Mouse (Mus musculus): Measurements from ENCODE around the gene 1700092M07Rik. TPM values are rescaled to one million over a fixed set of nuclear protein-coding genes. Genes with fewer than 3 reads are reported as not detected.
"Not testable (repeated sequence)": the region's sequence is repeated elsewhere in the genome, so short reads cannot be mapped to it uniquely, and the experiment has no call there.

1700092M07Rik gene
- polyA plus RNA-seq, 1 experiment from 2014 or later = 2.8 TPM

DNA sequence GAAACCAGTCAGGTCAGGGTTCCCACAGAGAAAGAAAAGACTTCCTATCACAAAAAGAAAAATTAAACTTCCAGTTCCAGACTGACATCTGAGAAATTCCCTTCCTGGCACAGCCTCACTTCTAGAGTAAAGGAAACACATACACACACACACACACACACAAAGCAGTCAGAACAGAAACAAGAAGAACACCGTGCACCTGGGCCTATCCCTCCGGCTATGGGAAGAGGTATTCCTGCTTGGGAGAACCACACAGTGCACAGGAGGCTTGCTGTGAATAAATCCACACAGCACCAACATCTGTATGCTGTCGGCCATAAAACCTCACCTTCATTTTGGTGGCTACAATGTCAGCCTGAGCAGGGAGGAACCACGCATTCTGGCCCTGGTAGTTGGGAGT lies 29.0 kb upstream of the 1700092M07Rik start:
- Histone ChIP-seq H3K27ac (0 out of 2 replicates have a peak overlapping the region, but pooled peaks have one; percentile 91), H3K27me3 (no peaks in the 10 kb centered on the region), H3K4me3 (replicated peaks) (peak overlapping the region; percentile 78), H3K9me3 (no peaks in the 10 kb centered on the region), H3K4me2 (peak overlapping the region; percentile 58), H3K36me3 (replicated peaks) (peaks cover 47% of the 10 kb centered on the region), H3K4me1 (peaks cover 27% of the 10 kb centered on the region), H3K9ac (peak overlapping the region; percentile 84)
- 87% methylated on average over 4 of the region's 4 CpGs for WGBS
- ATAC-seq (ENCODE audit: low FRiP score) = no peak

GRCm38 (mm10) chr19:8711949-8712869 lies 28.3 kb upstream of the 1700092M07Rik start:
- H3K4me3 ChIP-seq (replicated peaks) = peak overlapping the region; percentile 78
- peaks cover 27% of the 10 kb centered on the region for H3K4me1 ChIP-seq
- H3K9ac ChIP-seq = peak overlapping the region; percentile 84
- H3K36me3 ChIP-seq (replicated peaks) = peaks cover 41% of the 10 kb centered on the region
- ATAC-seq (ENCODE audit: low FRiP score) = no peak
- 68% methylated on average over 10 of the region's 10 CpGs for WGBS
- H3K27ac ChIP-seq = peak overlapping the region; percentile 91
- no peaks in the 10 kb centered on the region for H3K27me3 ChIP-seq
- no peaks in the 10 kb centered on the region for H3K9me3 ChIP-seq
- H3K4me2 ChIP-seq = peak overlapping the region; percentile 58

DNA sequence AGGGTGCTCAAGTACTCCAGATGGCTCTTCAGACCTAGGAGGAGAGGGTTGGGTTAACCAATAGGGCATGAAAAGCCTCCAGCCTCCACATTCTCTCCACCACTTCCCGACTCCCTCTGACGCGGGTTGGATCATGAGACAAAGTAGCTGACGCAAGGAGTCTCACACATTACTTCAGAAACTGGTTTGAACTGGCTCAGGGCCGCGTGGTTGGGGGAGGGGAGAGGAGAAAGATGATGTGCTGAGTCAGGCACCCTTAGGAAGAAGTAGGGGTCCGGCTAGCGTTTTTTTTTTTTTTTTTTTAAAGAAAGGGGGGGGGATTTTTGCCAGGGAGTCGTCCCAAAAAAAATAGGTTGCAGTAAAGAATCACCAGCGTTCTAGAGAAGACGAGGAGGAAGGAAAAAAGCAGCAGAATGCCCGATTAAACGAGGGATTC lies 27.6 kb upstream of the 1700092M07Rik start:
- Histone ChIP-seq H3K9me3 (no peaks in the 10 kb centered on the region), H3K4me1 (peaks cover 27% of the 10 kb centered on the region), H3K36me3 (replicated peaks) (peaks cover 34% of the 10 kb centered on the region), H3K4me3 (replicated peaks) (peak overlapping the region; percentile 78), H3K27ac (peak overlapping the region; percentile 91), H3K4me2 (peak overlapping the region; percentile 58), H3K27me3 (no peaks in the 10 kb centered on the region), H3K9ac (peak overlapping the region; percentile 84)
- ATAC-seq (ENCODE audit: low FRiP score) = peak; percentile 86
- under 1% methylated on average over 13 of the region's 13 CpGs for WGBS

DNA sequence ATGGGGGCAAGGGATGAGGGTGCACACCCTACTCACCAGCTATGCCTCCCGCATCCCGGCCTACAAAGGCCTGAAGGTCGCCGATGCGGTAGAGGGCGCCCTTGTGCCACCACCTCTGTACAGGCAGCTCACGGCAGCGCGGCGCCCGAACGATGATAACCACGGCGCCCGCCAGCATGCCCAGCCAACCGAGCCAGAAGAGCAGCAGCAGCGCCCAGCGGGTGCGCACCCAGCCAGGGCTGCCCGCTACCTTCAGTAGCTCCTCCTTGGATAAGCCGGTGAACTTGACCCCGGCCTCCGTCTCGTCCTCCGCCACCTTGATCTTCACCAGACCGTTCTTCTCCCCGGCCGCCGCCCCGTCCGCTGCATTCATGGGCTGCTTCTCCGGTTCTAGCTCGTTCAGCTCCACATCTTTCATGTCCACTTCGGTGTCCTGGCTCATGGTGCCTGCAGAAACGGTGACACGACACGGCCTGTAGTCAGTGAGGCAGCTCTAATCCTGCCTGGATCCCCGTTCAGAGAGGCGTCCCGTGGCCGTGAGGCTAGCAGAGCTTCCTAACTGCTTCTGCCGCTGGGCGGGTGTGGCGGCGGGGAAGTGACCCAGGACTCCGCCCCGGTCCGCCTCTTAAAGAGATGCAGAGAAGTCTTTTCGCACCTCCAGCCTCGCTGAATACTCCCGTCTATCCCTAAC lies 27.1 kb upstream of the 1700092M07Rik start:
- peak; percentile 94 for ATAC-seq (ENCODE audit: low FRiP score)
- H3K9ac ChIP-seq = peak overlapping the region; percentile 84
- H3K9me3 ChIP-seq = no peaks in the 10 kb centered on the region
- peak overlapping the region; percentile 78 for H3K4me3 ChIP-seq (replicated peaks)
- H3K4me2 ChIP-seq = peak overlapping the region; percentile 58
- H3K4me1 ChIP-seq = peaks cover 27% of the 10 kb centered on the region
- peaks cover 29% of the 10 kb centered on the region for H3K36me3 ChIP-seq (replicated peaks)
- H3K27ac ChIP-seq = peak overlapping the region; percentile 91
- WGBS = under 1% methylated on average over 51 of the region's 51 CpGs
- H3K27me3 ChIP-seq = no peaks in the 10 kb centered on the region

DNA sequence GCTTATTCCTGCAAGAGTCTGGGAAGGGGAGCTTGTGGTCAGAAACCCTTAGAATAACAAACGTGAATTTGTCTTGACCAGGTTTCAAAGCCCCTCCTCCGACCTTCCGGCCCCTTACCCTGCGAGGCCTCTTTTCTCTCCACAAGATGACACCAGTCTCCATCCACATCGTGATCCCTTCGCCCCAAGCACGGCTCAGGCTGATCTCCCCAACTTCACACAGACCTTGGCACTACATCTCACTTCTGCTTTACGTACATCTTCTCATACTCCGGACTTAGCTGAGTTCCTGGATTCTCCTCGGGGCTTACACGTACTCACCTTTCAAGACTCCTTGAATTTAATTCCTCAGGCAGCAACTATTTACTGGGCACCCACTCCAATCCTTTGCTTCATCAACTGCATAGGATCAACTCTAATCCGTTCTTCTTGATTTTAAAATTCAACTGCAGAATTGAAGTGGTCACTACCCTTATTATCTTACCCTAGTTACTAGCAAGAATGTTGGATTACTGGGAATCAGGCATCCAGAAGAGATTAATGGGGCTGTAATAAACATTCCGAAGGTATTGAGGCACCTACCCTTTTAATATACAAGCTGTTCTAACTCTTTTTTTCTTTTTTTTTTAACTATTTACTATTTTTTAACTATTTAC lies 26.4 kb upstream of the 1700092M07Rik start:
- H3K4me1 ChIP-seq = peaks cover 27% of the 10 kb centered on the region
- H3K4me2 ChIP-seq = peak overlapping the region; percentile 58
- no peaks in the 10 kb centered on the region for H3K9me3 ChIP-seq
- peak overlapping the region; percentile 84 for H3K9ac ChIP-seq
- H3K27ac ChIP-seq = peak overlapping the region; percentile 91
- 8% methylated on average over 13 of the region's 13 CpGs for WGBS
- peak; percentile 12 for ATAC-seq (ENCODE audit: low FRiP score)
- H3K4me3 ChIP-seq (replicated peaks) = peak overlapping the region; percentile 78
- no peaks in the 10 kb centered on the region for H3K27me3 ChIP-seq
- H3K36me3 ChIP-seq (replicated peaks) = peaks cover 22% of the 10 kb centered on the region

DNA sequence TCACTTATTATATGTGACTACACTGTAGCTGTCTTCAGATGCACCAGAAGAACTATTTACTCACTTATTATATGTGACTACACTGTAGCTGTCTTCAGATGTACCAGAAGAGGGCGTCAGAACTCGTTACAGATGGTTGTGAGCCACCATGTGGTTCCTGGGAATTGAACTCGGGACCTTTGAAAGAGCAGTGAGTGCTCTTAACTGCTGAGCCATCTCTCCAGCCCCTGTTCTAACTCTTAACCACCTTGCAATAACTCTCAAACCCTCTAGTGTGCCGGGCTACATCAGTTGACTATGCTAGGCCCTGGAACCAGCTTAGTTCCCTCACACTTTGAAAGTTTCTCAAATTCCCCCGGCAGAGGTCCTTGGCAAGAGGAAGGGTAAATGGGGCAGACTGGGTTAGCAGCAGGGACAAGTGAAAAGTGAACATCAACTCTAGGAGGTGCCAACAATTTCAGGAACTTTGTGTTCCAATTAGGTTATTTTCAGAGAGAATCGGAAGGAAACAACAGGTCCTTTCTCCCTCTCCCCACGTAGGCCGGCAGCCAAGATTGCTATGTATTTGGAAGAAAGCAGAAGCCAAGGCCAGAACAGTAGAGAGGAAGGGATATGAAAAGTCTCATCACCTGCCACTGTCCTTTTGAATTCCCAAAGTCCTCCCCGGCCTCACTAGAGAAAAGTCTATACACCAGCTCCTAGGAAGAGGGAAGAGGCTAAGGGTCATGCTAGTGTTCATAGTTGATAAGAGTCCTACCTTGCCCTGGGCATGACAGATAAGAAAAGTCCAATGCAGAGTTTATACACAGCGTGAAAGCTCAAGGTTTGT lies 25.7 kb upstream of the 1700092M07Rik start:
- no peak for ATAC-seq (ENCODE audit: low FRiP score)

DNA sequence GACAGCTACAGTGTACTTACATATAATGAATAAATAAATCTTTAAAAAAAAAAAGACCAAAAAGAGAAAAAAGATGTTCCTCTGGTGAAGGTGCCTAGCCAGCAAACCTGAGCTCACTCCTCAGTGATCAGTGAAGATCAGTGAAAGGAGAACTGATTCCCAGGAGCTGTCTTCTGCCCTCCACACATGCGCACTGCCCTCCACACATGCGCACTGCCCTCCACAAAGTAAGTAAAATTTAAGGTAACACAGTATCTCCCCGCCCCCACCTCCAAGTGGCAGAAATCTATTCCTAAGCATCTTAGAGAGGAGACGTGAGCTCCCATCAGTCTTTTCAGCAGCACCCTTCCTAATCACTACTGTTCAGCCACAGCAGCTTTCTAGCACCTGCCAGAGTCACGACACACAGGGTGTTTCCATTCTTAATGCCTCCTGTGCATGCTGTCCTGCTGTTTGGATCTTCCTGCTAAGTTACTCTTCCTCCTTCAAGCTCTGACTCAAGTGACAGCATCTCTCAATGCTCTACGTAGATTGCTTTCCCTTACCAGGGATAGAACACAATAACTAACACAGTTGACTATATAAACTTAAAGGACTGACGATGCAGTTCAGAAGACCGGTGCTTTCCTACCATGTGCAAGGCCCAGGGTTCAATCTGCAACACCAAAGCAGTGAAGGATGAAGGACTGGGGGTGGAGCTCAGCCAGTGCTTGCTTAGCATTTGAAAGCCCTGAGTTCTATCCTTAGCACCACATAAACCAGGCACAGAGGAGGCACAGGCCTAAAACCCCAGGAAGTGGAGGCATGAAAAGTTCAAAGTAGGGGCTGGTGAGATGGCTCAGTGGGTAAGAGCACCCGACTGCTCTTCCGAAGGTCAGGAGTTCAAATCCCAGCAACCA lies 24.4 kb upstream of the 1700092M07Rik start:
- H3K27ac ChIP-seq = no peak overlapping the region
- H3K4me1 ChIP-seq = peaks cover 20% of the 10 kb centered on the region
- H3K4me3 ChIP-seq (replicated peaks) = no peak overlapping the region
- peaks cover 4% of the 10 kb centered on the region for H3K36me3 ChIP-seq (replicated peaks)
- H3K4me2 ChIP-seq = no peak overlapping the region
- H3K27me3 ChIP-seq = no peaks in the 10 kb centered on the region
- H3K9me3 ChIP-seq = no peaks in the 10 kb centered on the region
- no peak for ATAC-seq (ENCODE audit: low FRiP score)
- H3K9ac ChIP-seq = no peak overlapping the region
- WGBS = 75% methylated on average over 10 of the region's 10 CpGs

More for the DNA sequence above, 25.7 kb upstream of the 1700092M07Rik start:
- H3K4me1 ChIP-seq = peaks cover 27% of the 10 kb centered on the region
- no peak overlapping the region for H3K4me3 ChIP-seq (replicated peaks)
- no peak overlapping the region for H3K9ac ChIP-seq
- H3K27me3 ChIP-seq = no peaks in the 10 kb centered on the region
- WGBS = 77% methylated on average over 10 of the region's 10 CpGs
- H3K27ac ChIP-seq = no peak overlapping the region
- H3K4me2 ChIP-seq = no peak overlapping the region
- H3K36me3 ChIP-seq (replicated peaks) = peaks cover 15% of the 10 kb centered on the region
- H3K9me3 ChIP-seq = no peaks in the 10 kb centered on the region

DNA sequence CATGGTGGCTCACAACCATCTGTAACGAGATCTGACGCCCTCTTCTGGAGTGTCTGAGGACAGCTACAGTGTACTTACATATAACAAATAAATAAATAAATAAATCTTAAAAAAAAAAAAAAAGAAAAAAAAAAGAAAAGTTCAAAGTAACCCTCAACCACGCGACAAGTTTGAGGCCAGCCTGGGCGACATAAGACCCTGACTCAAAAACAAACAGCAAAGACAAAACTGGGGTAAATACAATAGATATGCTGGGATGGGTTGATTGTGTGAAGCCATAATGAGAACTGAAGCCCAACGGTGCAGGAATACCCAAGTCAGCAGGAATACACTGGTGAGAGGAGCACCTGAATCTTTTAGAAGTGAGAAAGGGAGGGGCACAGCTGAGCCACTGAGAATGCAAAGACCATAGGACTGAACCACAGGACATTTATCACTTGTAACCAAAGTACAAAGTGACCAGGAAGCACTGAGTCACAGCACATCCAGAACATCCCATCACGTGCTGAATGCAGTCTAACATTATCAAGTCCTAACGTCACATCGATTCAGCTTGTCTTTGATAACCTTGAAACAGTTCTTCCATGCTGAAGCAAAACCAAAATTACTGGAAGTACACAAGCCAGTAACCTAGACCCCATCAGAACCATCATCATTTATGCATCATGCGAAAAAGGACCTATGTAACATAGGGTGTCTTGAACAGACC lies 23.6 kb upstream of the 1700092M07Rik start:
- Histone ChIP-seq H3K36me3 (replicated peaks) (no peaks in the 10 kb centered on the region; the same call in 1 of the 2 replicates), H3K4me2 (no peak overlapping the region), H3K27me3 (no peaks in the 10 kb centered on the region), H3K27ac (no peak overlapping the region), H3K9me3 (no peaks in the 10 kb centered on the region), H3K9ac (no peak overlapping the region), H3K4me1 (peaks cover 19% of the 10 kb centered on the region), H3K4me3 (replicated peaks) (no peak overlapping the region)
- ATAC-seq (ENCODE audit: low FRiP score) = no peak
- WGBS = 68% methylated on average over 10 of the region's 10 CpGs

- H3K9ac ChIP-seq = no peak overlapping the region
- no peaks in the 10 kb centered on the region for H3K27me3 ChIP-seq
- no peak overlapping the region for H3K4me2 ChIP-seq
- H3K4me1 ChIP-seq = peaks cover 18% of the 10 kb centered on the region
- H3K4me3 ChIP-seq (replicated peaks) = no peak overlapping the region
- H3K36me3 ChIP-seq (replicated peaks) = no peaks in the 10 kb centered on the region
- H3K27ac ChIP-seq = no peak overlapping the region
- ATAC-seq (ENCODE audit: low FRiP score) = no peak
- WGBS = 71% methylated on average over 3 of the region's 3 CpGs
- no peaks in the 10 kb centered on the region for H3K9me3 ChIP-seq
These were observed 22.2 kb upstream of the 1700092M07Rik start for GRCm38 (mm10) chr19:8718357-8718756.

GRCm38 (mm10) chr19:8719037-8719436 lies 21.5 kb upstream of the 1700092M07Rik start:
- not testable (repeated sequence) for H3K4me3 ChIP-seq (replicated peaks); H3K36me3 ChIP-seq (replicated peaks); H3K4me2 ChIP-seq; H3K27ac ChIP-seq; H3K27me3 ChIP-seq; H3K9ac ChIP-seq; H3K9me3 ChIP-seq; ATAC-seq (ENCODE audit: low FRiP score)
- peaks cover 17% of the 10 kb centered on the region for H3K4me1 ChIP-seq
